Mouse (Mus musculus) fat pad, adult 2 months (tissue): Measurements from ENCODE around the gene Vrtn.

ENCODE experiments used
- DNase-seq: peaks from one replicate; pipeline ENCODE4 v3.0.0-alpha.2; 2011; ENCODE audit warnings: low read depth, low spot score; ENCODE audit errors: extremely low read depth

Vrtn gene

GRCm38 (mm10) chr12:84640654-84641053 is at the start of gene Vrtn:
TSS of gene Vrtn (plus strand) at chr12:84641019.
- DNase-seq, result no peak

DNA sequence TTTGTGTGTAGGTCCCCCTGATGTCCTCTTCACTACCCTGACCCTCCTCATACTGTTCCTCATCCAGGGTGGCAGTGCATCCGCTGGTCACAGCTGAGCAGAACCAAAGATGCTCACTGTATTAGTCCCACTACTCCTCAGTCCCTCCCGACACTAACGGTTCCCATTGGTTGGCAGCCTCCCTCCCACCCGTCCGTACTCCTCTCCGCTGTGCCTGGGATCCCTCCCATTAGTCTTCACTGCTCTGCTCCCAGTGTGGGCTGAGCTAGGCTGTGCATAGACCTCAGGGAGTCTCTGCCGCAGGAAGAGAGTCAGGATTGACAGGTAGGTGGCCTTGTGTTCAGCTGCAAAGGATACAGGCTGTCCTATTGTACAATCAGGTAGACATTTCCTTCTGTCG is 42.5 kb upstream of the Vrtn start:
- no peak for DNase-seq

GRCm38 (mm10) chr12:84604001-84604400 is 36.8 kb upstream of the Vrtn start:
- no peak for DNase-seq

- no peak for DNase-seq
These were observed 35.0 kb upstream of the Vrtn start for GRCm38 (mm10) chr12:84605860-84606259.

DNA sequence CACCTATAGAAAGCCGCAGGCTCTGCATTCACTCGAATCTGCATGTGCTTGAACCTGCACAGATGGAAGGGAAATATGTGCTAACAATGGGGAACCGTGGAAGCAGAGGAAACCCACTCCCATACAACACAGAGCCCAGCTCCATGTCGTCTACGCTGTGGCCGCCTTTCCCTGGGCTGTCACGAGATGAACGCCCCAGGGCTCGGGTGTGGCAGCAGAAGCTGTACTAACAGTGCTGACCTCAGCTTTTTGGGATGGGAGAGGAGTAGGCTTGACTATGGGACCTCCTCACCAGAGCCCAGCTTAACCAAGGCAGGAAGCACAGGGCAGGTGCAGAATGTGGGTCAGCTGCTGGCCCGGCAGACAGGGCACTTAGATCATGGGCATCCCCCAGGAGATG is 29.1 kb upstream of the Vrtn start:
- DNase-seq, result no peak

GRCm38 (mm10) chr12:84612518-84612917 is 28.3 kb upstream of the Vrtn start:
- no peak for DNase-seq

DNA sequence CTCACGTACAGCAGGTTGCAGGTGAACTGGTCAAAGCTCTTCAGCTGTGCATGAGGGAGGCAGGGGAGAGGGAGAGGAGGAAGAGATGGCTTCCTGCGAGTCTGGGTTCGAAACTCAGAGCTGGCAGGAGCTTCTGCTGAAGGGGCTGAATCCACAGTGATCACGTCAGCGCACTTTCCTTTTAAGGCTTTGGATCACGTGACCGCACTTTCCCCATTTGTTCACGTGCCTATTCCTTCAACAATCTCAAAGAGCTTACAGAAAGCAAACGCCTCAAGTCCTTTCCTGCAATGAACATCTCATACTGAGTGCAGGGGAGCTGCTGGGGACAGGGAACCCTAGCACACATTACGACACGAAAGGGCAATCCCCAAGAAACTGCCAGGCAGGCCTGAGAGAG is 26.8 kb upstream of the Vrtn start:
- no peak for DNase-seq

DNA sequence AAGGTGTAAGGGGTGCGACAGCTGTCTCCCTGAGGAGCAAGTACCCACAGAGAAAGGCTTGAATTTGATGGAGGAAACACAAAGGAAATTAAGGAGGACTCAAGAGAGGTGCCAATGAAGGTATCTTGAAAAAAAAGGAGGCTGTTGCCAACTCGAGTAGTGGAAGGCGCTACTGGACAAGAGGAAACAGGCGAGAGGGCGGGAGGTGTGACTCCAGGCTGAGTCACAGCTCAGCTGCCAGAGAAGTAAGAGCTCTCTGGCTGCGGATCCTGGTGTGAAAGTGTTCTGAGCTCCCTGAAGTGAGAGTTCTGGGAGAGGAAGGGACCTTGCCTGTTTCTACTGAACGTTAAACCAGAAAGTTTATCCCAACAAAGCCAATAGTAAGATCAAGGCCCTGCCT is 26.3 kb upstream of the Vrtn start:
- peak; percentile 21 for DNase-seq

GRCm38 (mm10) chr12:84616977-84617630 is 23.7 kb upstream of the Vrtn start, which contains the start of gene Abcd4:
TSS of gene Abcd4 (minus strand) at chr12:84617413.
- DNase-seq, result peak; percentile 49

DNA sequence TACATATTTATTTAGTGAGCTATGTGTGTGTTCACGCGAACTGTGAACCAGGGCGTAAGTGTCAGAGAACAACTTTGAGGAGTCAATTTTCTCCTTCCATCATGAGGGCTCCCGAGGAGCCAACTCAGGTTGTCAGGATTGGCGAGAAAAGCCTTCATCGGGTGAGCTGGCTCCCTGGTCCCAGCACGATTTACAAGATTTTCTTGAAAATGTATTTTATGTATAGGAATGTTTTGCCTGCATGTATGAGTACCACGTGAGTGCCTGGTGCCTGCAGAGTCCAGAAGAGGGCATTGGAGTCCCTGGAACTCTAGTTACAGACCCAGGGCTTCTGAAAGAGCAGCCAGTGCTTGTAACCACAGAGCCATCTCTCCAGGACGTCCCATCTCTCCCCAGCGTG is 23.2 kb upstream of the Vrtn start:
- no peak for DNase-seq

- no peak for DNase-seq
These were observed 19.8 kb upstream of the Vrtn start for GRCm38 (mm10) chr12:84620975-84621374.

GRCm38 (mm10) chr12:84624601-84625000 is 16.2 kb upstream of the Vrtn start:
- no peak for DNase-seq

- DNase-seq, result no peak
These were observed 15.7 kb upstream of the Vrtn start for GRCm38 (mm10) chr12:84625116-84625515.

GRCm38 (mm10) chr12:84631867-84632266 is 9.0 kb upstream of the Vrtn start:
- DNase-seq, result no peak

DNA sequence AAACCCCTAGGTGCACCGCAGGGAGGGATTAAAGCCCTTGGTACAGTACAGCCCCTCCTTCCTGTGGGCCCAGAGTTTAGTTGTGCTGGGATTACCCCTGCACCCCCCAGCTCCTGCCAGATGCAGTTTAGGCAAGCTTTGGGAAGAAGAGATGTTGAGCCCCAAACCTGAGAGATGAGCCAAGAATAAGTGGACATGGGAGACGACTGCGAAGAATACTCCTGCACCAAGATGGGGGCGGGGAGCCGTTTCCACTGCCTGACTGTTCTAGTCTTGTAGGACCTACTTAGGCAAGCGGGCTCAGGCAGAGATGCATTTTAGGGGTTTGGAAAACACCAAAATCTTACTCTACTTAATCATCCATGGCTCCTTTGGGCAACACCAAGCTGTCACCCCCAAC is 566 bp upstream of the Vrtn start:
- DNase-seq, result no peak

DNA sequence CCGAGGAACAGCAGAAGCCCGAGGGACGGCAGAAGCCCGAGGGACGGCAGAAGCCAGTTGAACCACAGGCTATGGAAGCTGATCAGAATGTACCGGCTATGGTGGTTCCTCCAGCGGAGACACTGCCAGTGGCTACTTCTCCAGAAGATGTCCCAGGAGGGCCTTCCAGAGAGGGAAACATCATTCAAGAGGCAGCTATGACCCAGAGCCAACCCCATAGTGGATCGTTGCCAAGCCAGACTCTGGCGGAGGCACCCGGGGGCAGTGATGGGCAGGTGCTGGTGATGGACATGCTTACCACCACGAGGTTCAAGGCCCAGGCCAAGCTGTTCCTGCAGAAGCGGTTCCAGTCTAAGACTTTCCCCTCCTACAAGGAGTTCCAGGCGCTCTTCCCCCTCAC is 9.4 kb downstream of the Vrtn start:
- no peak for DNase-seq

GRCm38 (mm10) chr12:84653912-84654311 is 13.1 kb downstream of the Vrtn start:
- no peak for DNase-seq

- DNase-seq, result no peak
These were observed 29.7 kb downstream of the Vrtn start for GRCm38 (mm10) chr12:84670555-84670954.

DNA sequence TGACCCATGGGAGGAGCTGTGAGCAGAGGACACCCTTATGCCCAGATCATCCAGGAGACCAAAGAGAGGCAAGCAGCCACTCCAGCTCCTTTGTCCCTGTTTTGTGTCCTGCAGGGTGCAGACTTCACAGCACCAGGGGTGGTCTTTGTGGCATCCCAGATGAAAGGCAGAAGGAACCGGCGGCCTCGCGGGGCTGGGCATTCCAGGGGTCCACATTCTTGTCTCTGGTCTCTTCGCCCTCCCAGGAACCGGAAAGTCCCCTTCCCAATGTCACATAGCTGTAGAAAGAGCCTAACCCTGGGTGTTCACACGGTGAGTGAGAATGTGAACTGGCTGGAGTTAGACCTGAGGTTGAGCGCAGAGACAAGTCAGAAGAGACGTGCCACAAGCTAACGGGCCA is 30.8 kb downstream of the Vrtn start:
- DNase-seq, result no peak

DNA sequence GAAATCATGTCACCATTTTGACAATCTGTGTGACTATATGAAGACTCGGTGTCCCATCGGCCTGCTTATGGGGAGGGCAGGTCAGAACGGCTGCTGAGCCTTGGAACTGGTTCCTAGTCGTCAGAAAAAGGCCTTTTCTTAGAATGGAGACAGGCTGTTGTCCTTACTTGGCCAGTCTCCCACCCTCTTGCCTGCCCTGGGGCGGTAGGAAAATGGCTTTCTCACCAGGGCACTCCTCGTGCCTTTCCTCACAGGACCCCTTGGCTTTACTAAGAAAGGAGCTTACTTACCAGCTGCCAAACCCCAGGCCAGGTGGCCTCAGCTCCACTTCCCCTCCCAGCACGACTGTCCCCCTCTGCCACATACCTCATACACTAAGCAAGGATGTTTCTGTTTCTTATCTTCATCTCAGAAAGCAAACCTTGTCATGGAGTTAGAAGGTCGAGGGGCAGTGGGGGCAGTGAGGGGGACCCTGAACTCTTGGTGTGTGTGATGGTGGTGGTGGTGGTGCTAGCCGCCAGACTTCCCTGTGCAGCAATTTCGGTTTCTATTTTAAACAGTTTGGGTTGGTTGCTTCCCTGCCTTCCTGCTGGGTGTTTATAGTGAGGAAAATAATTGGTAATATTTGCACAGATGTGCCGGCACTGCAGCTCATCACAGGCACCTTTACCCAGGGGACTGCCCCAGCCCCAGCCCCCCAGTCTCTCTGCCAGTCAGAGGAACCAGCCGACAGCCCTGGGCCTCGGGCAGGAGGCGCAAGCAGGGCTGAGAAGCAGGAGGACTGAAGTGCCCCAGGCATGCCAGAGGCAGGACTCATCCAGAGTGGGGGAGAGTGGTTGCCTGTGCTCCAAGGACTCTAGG is 34.1 kb downstream of the Vrtn start:
- DNase-seq, result no peak

DNA sequence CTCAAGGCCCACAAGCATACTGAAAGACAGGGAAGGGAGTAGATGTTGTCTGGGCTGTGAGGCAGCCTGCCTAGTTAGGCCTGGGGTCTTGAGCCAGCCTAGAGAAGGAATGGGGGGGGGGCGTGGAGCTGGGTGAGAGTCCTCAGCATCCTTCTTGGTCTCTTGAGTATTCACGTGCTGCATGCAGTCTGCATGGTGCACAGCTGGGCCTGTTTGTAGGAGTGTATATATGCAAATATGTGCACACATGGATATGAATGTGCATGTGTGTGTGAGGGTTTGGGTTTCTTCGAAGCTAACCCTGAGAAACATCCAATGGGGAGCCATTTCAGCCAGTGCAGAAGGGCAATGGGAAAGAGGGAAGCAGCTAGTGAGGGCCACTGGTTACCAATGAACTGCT is 35.2 kb downstream of the Vrtn start:
- DNase-seq, result no peak

DNA sequence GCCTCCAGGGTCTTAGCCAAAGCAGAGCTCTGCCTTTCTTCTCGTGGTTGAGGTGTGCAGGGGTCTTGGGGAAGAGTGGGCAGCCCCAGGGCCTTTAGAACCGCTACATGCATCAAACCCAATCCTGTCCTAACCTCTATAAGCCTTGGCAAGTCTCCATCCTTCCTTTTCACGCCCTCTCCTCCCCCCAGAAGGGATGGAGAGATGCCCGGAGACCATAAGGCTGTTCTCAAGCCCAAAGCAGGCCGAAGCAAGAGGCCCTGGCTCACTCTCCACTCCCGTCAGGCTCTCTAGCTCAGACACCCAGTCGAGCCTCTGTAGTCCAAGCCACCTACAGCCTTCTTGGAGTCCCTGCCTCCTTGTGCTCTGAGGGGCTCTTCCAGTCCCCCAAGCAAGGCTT is 43.8 kb downstream of the Vrtn start:
- no peak for DNase-seq
